Mouse (Mus musculus) kidney, adult 9 months (tissue): ENCODE measurements around the gene Ybx2.
A peak's percentile ranks its signal among the peaks of the same experiment; 100 is the strongest.

ENCODE experiments used
- DNase-seq: peaks from one replicate; pipeline ENCODE4 v3.0.0; 2022

The Ybx2 gene

DNA sequence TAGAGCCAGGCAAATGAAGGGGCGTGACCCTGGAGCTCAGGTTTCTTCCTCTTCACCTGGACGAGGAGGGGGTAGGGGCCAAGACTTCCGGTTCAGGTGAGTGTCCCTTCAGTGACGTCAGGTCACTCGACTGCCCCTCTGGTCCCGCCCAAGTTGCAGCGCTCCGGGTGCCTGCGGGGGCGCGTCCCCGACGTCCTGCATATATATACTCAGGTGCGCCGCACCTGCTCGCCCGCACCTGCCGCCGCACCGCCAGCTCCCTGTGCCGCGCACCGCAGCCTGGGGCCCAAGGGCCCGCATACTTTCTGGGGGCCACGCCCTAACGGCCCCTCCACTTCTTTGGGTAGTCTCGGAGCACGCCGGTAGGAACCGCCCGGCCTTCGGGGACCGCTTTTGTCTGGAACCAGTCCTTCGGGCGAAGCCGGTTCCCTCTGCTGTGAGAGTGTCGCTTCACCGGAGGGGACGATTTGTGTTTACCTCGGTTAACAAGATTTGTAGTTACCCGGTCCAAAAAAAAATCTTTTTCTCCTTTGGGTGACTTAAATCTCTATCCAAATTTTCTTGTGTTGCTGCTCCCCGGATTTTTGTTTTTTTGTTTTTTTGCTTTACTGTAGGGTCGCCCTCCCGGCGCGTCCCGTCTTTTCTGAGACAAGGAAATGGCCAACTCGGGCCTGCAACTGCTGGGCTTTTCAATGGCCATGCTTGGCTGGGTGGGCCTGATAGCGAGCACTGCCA, 29.8 kb downstream of the Ybx2 start:
- peak; percentile 72 for DNase-seq

- no peak for DNase-seq
Observed at GRCm38 (mm10) chr11:69966006-69966859, 30.6 kb downstream of the Ybx2 start.

GRCm38 (mm10) chr11:69966860-69967517, 31.4 kb downstream of the Ybx2 start:
- no peak for DNase-seq

GRCm38 (mm10) chr11:69968793-69969192, 33.2 kb downstream of the Ybx2 start:
- DNase-seq = no peak

- DNase-seq = no peak
Observed at GRCm38 (mm10) chr11:69970222-69970621, 34.6 kb downstream of the Ybx2 start.

DNA sequence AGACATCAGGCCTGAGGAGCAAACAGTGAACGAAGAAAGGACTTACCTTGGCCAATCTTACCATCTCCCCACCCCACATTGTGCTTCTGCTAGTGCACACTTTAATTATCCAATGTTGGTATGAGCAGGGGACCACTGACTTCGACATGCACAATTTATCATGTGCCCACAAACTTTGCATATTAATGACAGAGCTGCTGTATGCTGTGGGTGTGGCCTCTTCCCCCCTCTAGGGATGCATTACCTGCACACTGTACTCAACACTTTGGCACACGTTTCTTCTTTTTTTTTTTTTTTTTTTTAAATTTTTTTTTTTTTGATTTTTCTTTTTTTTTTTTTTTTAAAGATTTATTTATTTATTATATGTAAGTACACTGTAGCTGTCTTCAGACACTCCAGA, 35.2 kb downstream of the Ybx2 start:
- no peak for DNase-seq

GRCm38 (mm10) chr11:69974907-69975306, 39.3 kb downstream of the Ybx2 start:
- DNase-seq = no peak

GRCm38 (mm10) chr11:69976271-69976670, 40.7 kb downstream of the Ybx2 start:
- DNase-seq = no peak

DNA sequence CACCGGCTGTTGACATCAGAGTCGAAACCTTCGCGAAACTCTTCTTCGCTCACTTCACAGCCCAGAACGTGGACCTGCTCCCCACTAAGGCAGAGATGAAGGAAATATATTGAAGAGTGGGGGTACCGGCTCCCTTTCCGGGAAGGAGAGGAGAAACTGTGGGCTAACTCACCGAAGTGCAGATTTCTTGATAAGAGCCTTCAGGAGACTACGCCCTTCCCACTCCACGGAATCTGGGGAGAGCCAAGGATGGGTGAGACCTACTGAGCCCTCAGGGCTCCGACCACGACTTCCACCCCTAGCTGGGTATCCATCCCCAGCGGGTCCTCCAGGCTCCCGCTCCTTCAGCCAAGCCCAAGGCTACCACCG, 44.2 kb downstream of the Ybx2 start:
- DNase-seq = no peak

- DNase-seq = peak; percentile 100
Observed at GRCm38 (mm10) chr11:69980196-69981140, 44.9 kb downstream of the Ybx2 start.

GRCm38 (mm10) chr11:69981141-69981762, 45.7 kb downstream of the Ybx2 start, which contains the start of gene Ctdnep1:
TSS of gene Ctdnep1 (plus strand) at chr11:69981156.
- no peak for DNase-seq

GRCm38 (mm10) chr11:69982225-69982624, 46.6 kb downstream of the Ybx2 start, which contains the start of gene Elp5:
TSS of gene Elp5 (minus strand) at chr11:69982517.
- DNase-seq = no peak

DNA sequence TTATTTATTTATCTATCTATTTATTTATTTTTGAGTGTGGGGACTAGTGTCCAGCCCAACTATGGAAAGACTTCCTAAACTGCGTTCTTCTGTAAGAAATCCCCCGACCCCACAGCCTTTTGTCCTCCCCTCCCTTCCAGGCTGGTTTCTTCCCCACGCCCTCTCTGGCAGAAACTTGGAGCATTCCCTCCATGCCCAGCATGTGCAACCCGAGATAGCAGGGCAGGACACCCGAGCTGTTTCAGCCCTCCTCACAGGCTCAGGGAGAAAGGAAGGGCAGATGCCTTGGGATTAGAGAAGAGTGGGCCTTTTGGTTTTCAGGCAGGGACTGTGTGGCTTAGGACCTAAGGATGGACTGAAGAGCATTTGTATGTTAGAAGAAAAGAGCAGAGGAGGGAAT, 47.3 kb downstream of the Ybx2 start:
- no peak for DNase-seq

DNA sequence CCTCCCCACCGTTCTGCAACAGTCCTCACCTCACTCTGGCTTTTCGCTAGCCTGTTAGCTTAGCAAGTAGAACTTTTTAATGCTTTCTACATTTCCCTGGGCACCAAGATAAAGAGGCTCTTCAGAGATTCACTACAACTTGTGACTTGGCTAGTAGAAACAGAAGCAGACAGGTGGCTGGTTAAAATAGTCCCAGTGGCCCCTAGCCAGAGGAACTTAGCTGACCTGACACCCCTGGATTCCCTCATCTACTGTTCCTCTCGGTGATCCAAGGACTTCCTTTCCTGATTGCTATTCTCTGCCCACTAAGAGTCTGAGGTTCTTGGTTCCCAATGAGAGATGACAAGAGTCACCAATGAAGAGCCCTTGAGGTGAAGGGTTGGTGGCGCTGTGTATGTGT, 47.8 kb downstream of the Ybx2 start:
- no peak for DNase-seq

DNA sequence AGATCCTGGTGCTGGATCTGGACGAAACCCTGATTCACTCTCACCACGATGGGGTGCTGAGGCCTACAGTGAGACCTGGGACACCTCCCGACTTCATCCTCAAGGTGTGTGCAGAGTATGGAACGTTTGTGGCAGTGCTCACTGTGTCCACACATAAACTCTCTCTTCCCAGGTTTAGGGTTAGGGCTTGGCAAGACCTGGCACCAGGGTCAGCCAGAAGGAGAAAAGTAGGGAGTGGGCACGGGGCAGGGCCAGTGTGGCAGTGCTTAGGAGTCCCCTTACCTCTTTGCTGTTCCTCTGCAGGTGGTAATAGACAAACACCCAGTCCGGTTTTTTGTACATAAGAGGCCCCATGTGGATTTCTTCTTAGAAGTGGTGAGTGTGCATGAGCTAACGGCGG, 48.8 kb downstream of the Ybx2 start:
- no peak for DNase-seq

DNA sequence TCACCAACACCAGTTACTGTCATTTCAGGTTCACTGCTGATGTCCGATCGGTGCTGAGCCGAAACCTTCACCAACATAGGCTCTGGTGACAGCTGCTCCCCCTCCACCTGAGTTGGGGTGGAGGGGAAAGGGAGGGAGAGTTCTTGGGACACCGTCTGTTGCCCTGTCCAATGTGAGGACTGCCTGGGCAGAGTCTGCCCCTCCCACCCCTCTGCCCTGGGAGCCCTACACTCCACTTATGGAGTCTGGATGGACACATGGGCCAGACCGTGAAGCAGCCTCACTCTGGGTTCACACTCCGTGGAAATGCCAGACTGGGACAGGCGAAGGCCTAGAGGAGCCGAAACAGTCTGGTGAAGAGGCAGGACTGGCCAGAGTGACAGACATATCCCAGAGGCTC, 54.4 kb downstream of the Ybx2 start:
- DNase-seq = no peak
